Mouse (Mus musculus): Measurements from ENCODE around the gene Apoa4. TPM values are rescaled to one million over a fixed set of nuclear protein-coding genes. Genes with fewer than 3 reads are reported as not detected.

Gene Apoa4
- total and polyA plus RNA-seq, 3 experiments: not detected

GRCm38 (mm10) chr9:46198461-46198860 lies 42.0 kb upstream of the Apoa4 start:
- H3K27me3 ChIP-seq (replicated peaks): no peaks in the 10 kb centered on the region
- H3K4me2 ChIP-seq (ENCODE audit: insufficient read depth, low read depth, poor library complexity, severe bottlenecking): no peak overlapping the region
- DNase-seq (ENCODE audit: extremely low read depth): no peak
- H3K27ac ChIP-seq (ENCODE audit: insufficient read depth, low read depth): no peak overlapping the region
- H3K9ac ChIP-seq (ENCODE audit: insufficient read depth, low read depth): no peak overlapping the region
- no peak overlapping the region for H3K4me3 ChIP-seq (replicated peaks in 1 of 3; ENCODE audit: low read depth in 2 of 3, low read length in 2 of 3, poor library complexity in 1 of 3)
- in situ Hi-C loops (cut with MboI; ENCODE audit: low pct_ligation_motif_present, low pct_unique_long_range_greater_than_20kb, low sequenced_read_pairs) (loop anchor here (5.0 kb wide), 1 partner anchor 206 kb away; no protein-coding TSS in a partner anchor), dilution Hi-C loops (cut with MboI; ENCODE audit: extremely low pct_ligation_motif_present, extremely low pct_unique_long_range_greater_than_20kb, low sequenced_read_pairs) (no loop called here)
- no peaks in the 10 kb centered on the region for H3K79me2 ChIP-seq (replicated peaks; ENCODE audit: control insufficient read depth, extremely low read depth, insufficient read depth, poor library complexity, severe bottlenecking)
- TF ChIP-seq KAT2A (IDR thresholded peaks at IDR 0.05; ENCODE audit: insufficient replicate concordance, low read length): no peak
- TF ChIP-seq TCF12 (IDR thresholded peaks at IDR 0.05; ENCODE audit: low read depth, low read length): no peak
- TF ChIP-seq CTCF (conservative IDR thresholded peaks at IDR 0.05 in 1 of 2, IDR thresholded peaks at IDR 0.05 in 1 of 2; ENCODE audit: low read depth in 2 of 2, low read length in 2 of 2): no peak
- TF ChIP-seq ZNF384 (IDR thresholded peaks at IDR 0.05; ENCODE audit: low read depth, low read length): no peak
- TF ChIP-seq MAZ (IDR thresholded peaks at IDR 0.05; ENCODE audit: low read depth, low read length): no peak
- no peak for TF ChIP-seq ZKSCAN1 (IDR thresholded peaks at IDR 0.05; ENCODE audit: borderline replicate concordance, low read depth, low read length)
- no peak for TF ChIP-seq TBP (conservative IDR thresholded peaks at IDR 0.05; ENCODE audit: low read depth, low read length)
- no peak for TF ChIP-seq PAX5 (IDR thresholded peaks at IDR 0.05; ENCODE audit: low read length)
- TF ChIP-seq IRF4 (IDR thresholded peaks at IDR 0.05; ENCODE audit: low read depth, low read length): no peak
- peaks cover 0 to 5% of the 10 kb centered on the region in 2 experiments; a peak in 1 of 4 replicates for H3K4me1 ChIP-seq (ENCODE audit: control insufficient read depth in 1 of 2, insufficient read depth in 2 of 2)
- H3K9me3 ChIP-seq (replicated peaks; ENCODE audit: low read length): no peaks in the 10 kb centered on the region
- peaks cover 73 to 97% of the 10 kb centered on the region in 2 experiments for H3K36me3 ChIP-seq (replicated peaks in 1 of 2; ENCODE audit: control insufficient read depth in 1 of 2, insufficient read depth in 1 of 2, low read length in 1 of 2)

GRCm38 (mm10) chr9:46198936-46199335 lies 41.6 kb upstream of the Apoa4 start:
- Histone ChIP-seq H3K9me3 (replicated peaks; ENCODE audit: low read length) (no peaks in the 10 kb centered on the region), H3K4me1 (ENCODE audit: control insufficient read depth in 1 of 2, insufficient read depth in 2 of 2) (peaks cover 0 to 3% of the 10 kb centered on the region in 2 experiments; a peak in 1 of 4 replicates), H3K9ac (ENCODE audit: insufficient read depth, low read depth) (no peak overlapping the region), H3K27ac (ENCODE audit: insufficient read depth, low read depth) (no peak overlapping the region), H3K79me2 (replicated peaks; ENCODE audit: control insufficient read depth, extremely low read depth, insufficient read depth, poor library complexity, severe bottlenecking) (no peaks in the 10 kb centered on the region), H3K4me2 (ENCODE audit: insufficient read depth, low read depth, poor library complexity, severe bottlenecking) (no peak overlapping the region), H3K4me3 (replicated peaks in 1 of 3; ENCODE audit: low read depth in 2 of 3, low read length in 2 of 3, poor library complexity in 1 of 3) (no peak overlapping the region), H3K36me3 (replicated peaks in 1 of 2; ENCODE audit: control insufficient read depth in 1 of 2, insufficient read depth in 1 of 2, low read length in 1 of 2) (peaks cover 72 to 97% of the 10 kb centered on the region in 2 experiments), H3K27me3 (replicated peaks) (no peaks in the 10 kb centered on the region)
- TF ChIP-seq POLR2A (IDR thresholded peaks at IDR 0.05; ENCODE audit: low read depth, low read length) (no peak), ELF1 (IDR thresholded peaks at IDR 0.05; ENCODE audit: low read depth, low read length) (no peak), NELFE (IDR thresholded peaks at IDR 0.05; ENCODE audit: low read depth, low read length) (no peak), MYC (IDR thresholded peaks at IDR 0.05; ENCODE audit: low read depth, low read length) (no peak), NRF1 (IDR thresholded peaks at IDR 0.05; ENCODE audit: low read depth, low read length) (no peak), E2F4 (IDR thresholded peaks at IDR 0.05; ENCODE audit: insufficient replicate concordance, low read depth, low read length) (no peak), ZKSCAN1 (IDR thresholded peaks at IDR 0.05; ENCODE audit: borderline replicate concordance, low read depth, low read length) (no peak), CHD1 (IDR thresholded peaks at IDR 0.05; ENCODE audit: low read depth, low read length) (no peak), EP300 (IDR thresholded peaks at IDR 0.05; ENCODE audit: low read length) (no peak), MXI1 (IDR thresholded peaks at IDR 0.05; ENCODE audit: low read depth, low read length) (no peak), ETS1 (conservative IDR thresholded peaks at IDR 0.05; ENCODE audit: low read depth, low read length) (no peak), USF2 (conservative IDR thresholded peaks at IDR 0.05; ENCODE audit: low read depth, low read length) (no peak), ZMIZ1 (IDR thresholded peaks at IDR 0.05; ENCODE audit: low read depth, low read length) (no peak), JUN (IDR thresholded peaks at IDR 0.05; ENCODE audit: insufficient read depth, low read depth, low read length) (no peak)
- no peak for DNase-seq (ENCODE audit: extremely low read depth)
- dilution Hi-C loops (cut with MboI; ENCODE audit: extremely low pct_ligation_motif_present, extremely low pct_unique_long_range_greater_than_20kb, low sequenced_read_pairs): no loop called here
- in situ Hi-C loops (cut with MboI; ENCODE audit: low pct_ligation_motif_present, low pct_unique_long_range_greater_than_20kb, low sequenced_read_pairs): loop anchor here (5.0 kb wide), 1 partner anchor 207 kb away; no protein-coding TSS in a partner anchor

Measured in CH12.LX (cell line).